Mouse (Mus musculus) skeletal muscle tissue, adult 2 months (tissue): ENCODE measurements around the gene H2-M10.1.
A peak's percentile ranks its signal among the peaks of the same experiment; 100 is the strongest.
"Not testable (repeated sequence)": the region's sequence is repeated elsewhere in the genome, so short reads cannot be mapped to it uniquely, and the experiment has no call there.

Experiments used
- DNase-seq: peaks from one replicate; pipeline ENCODE4 v3.0.0-alpha.2; 2012; ENCODE audit warnings: low read depth, low spot score

The H2-M10.1 gene

DNA sequence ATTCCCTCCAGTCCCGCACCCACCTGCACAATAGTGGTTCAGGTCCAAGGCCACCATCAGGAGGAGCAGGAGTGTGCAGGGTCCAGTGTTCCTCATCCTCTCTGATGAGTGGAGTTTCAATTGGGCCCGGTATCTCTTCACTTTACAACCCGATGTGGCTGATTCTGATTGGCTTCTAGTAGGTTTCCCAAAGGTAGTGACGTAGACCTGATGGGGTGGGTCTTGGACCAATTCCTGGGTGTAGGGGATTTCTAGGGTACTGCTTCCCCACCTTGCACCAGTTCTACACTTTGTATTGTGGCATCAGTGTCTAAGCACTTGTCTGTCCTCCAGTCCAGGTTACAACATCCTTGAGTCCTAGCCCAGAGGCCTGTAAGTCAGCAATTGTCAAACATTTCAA lies at the start of gene H2-M10.1:
H2-M10.1 (minus strand) TSS at position 101 of the 400 bp plus-strand sequence.
- no peak for DNase-seq

GRCm38 (mm10) chr17:36368317-36368716 lies 42.4 kb upstream of the H2-M10.1 start, which contains the start of gene H2-M10.3:
Gene H2-M10.3 (minus strand): TSS chr17:36368417.
- not testable (repeated sequence) for DNase-seq

DNA sequence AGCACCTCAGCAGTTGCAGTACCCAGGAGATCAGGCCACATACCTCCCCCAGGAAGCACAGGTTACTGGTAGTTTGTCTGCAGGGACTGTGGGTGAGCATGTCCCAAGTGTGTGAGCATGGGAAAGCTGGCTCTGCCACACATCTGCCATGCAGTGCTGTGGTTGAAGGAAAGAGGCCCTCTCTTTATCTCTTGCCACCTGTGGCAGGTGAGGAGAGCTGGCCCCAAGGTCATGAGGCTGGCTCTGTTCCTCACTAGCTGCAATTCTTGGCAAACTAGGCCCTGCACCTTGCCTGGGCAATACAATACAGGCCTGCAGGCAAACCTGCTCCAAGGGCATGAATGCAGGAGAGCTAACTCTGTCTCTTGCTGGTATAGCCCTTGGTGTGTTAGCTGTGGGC lies 36.4 kb upstream of the H2-M10.1 start:
- DNase-seq: not testable (repeated sequence)

DNA sequence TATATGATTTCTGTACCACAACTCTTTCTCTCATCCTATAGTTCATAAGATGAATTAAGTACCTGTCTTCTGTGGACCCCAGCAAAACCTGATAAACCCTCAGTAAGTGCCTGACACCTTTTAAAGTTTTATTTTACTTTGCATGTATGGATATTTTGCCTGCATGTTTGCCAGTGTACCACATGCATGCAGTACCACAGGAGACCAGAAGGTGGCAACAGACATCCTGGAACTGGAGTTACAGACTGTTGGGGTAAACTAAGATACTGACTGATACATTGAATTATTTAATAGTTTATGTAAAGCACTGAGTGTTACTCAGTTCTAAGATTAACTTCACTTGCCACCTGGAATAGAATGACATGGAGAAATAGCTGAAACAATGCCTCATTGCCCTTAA lies 31.6 kb upstream of the H2-M10.1 start:
- not testable (repeated sequence) for DNase-seq

DNA sequence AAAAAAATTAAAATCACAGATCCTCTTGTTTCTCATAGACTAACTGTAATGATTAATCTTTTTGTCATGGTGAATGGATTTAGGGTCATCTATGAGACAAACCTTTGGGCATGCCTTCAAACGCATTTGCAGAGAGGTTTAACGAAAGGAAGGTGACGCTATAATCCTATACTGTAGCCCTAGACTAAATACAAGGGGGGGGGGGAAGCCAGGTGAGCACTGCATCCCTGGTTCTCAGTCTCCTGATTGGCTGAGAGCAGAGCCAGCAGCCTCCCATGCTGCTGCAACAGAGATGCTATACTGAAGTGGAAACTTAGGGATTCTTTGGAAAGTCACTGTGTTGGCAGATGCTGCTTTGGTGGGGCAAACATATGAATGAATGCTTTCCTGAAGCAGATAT lies 29.8 kb upstream of the H2-M10.1 start:
- no peak for DNase-seq

- peak; percentile 10 for DNase-seq
These were observed 29.4 kb upstream of the H2-M10.1 start for GRCm38 (mm10) chr17:36355343-36355742.

- no peak for DNase-seq
These were observed 10.2 kb downstream of the H2-M10.1 start for GRCm38 (mm10) chr17:36315689-36316253.

DNA sequence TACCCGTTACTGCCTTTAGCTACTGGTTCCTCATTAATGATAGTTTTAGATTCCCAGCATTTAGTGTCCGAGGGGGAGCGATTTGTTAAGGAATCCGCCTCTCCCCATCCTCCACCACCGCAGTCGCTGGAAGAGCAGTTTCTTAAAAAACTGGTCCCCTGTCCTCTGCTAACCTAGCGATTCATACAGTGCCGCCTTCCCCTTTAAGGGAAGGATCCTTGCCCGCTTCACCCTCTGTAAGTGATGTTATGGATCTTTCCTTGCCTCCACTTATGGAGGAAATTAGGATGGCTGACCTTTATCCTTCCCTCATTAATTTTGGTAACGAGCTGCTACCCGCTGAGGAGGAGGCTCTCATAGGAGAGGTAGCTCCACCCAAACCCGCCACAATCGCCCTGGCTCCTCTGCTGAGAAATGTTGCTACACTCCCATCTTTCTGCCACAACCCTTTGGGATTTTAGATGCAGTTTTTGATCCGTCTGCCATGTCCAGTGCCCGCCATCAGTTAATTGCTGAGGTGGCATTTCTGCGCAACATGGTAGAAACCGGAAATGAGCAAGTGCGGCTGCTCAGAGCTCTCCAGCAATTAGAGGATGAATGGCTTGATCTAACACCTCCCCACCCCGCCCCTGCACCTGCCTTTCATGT lies 10.8 kb downstream of the H2-M10.1 start:
- no peak for DNase-seq

DNA sequence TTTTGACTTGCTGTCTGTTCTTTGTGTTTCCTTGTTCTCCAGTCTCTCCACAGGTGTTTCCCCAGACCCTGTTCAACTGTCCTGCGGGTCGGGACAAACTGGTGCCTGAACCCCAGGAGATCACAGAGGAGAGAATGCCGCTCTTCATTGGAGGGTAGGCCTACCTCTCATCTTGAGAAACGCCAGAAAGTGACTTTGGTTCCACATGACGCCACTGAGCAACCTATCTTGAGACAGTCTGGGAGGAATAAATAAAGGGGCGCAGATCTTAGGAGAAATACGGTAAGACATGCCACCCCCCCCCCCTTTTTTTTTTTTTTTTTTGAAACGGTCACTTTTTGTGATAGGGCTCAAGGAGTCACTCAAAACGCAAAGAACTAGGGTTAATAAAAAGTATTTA lies 11.4 kb downstream of the H2-M10.1 start:
- no peak for DNase-seq

DNA sequence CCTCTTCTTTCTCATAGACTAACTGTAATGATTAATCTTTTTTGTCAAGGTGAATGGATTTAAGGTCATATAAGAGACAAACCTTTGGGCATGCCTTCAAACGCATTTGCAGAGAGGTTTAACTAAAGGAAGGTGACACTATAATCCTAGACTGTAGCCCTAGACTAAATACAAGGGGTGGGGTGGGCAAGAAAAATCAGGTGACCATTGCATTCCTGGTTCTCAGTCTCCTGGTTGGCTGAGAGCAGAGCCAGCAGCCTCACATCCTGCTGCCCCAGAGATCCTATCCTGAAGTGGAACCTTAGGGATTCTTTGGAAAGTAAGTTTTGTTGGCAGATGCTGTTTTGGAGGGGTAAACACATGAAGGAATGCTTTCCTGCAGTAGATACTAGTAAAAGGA lies 16.7 kb downstream of the H2-M10.1 start:
- no peak for DNase-seq

DNA sequence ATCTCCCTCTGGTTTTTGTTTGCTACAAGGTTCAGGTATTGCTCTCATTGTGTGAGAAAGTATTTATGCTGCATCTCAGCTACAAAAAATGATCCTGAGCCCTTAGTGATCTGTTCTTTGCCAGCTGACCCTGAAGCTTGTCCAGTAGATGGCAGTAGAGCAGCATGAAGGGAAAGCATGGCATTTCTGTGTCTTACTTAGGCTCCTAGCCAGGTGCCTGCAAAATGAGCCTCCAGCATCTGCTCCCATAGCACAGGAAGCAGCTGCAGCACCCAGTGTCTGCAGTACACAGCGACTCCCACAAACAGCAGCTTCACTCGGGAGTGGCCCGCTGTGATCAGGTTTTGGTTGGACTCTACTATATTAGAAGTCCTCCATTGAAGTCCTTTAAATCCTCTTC lies 17.1 kb downstream of the H2-M10.1 start:
- peak; percentile 57 for DNase-seq

DNA sequence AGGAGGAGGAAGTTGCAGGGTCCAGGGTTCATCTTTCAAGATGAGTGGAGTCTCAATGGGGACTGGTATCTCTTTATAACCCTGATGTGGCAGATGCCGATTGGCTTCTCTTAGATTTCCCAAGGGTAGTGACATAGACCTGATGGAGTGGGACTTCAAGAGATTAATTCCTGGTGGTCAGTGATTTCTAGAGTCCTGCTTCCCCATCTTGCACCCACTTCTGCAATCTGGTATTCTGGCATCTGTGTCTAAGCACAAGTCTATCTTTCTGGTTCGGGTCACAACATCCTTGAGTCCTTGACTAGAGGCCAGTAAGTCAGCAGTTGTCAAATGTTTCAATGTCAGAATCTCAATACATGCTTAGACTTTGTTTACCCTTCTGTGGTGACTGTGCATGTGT lies 39.6 kb downstream of the H2-M10.1 start, which contains the start of gene H2-M10.2:
H2-M10.2 (minus strand) TSS at position 101 of the 400 bp plus-strand sequence.
- no peak for DNase-seq

DNA sequence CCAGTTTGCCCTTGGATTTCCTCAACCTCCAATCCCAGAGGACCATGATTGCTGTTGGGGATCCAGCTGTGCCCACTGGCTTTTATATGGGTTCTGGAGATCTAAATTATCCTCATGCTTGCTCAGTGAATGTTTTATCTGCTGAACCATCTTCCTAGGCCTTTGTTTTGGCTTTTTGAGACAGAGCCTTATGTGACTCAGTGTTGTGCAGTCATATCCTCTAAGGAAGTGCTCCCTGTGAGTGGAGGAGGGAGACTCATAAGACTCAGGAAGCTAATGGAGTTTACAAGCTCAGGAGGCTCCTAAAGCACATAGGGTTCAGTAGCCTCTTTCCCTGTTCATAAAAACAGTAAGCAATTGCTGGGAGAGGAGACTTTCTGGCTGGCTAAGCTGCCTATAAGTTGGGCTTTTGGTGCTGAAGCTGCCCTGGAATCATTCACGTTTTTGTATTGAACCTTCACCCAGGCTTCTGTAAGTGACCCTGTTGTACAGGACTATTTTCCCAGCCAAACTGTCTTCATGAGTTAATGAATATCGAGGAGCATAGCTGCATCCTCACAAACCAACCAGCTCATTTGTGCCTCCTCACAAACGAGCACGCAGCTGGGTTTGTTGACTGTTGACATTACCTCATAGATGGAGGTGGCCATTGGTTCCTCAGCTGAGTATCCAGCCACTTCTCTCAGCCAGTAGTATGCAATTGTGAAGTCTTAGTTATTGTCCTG lies 44.3 kb downstream of the H2-M10.1 start:
- DNase-seq: no peak

DNA sequence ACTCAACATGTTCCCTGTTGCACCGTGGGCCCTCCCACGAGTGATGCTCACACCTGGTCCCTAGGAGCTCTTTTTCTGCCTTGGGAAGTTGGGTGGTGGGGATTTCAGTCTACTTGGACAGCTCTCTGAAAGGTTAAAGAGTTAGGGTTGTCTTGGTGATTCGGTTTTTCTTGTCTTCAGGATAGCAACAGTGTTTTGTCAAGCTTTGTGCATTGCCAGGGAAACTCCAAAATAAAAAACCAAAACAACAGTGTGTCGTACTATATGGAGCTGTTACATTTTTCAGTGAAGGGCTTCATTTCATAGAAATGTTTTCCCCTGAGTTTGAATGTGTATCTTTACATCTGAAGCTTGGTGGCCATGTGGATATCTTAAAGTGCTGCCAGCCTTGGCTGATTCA lies 51.2 kb downstream of the H2-M10.1 start:
- DNase-seq: no peak

DNA sequence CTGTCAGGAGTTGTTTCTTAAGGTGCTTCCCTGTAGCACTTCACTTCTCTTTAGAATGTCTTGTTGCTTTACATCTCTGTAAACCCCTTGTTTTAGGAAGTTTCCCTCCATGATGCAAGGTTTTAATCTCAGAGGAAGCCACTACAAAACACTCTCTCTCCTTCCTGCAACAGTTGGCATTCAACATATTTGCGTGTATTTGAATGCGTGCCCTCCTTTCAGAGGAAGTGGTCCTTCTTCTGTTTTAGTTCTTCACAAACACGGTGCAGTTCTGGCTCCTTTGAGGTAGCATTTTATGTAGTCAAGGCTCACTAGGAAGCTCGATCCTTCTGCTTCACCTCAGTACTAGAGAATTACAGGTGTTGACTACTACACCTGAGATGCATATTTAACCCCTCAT lies 52.2 kb downstream of the H2-M10.1 start:
- DNase-seq: no peak
